Mouse (Mus musculus): Measurements from ENCODE around the gene Tmem121b.
A peak's percentile ranks its signal among the peaks of the same experiment; 100 is the strongest.

GRCm38 (mm10) chr6:120542061-120542460 is 48.5 kb upstream of the Tmem121b start:
- TF ChIP-seq POLR2A (IDR thresholded peaks at IDR 0.05; ENCODE audit: insufficient read depth, low read length): no peak
- peak; percentile 7 for TF ChIP-seq CTCF (IDR thresholded peaks at IDR 0.05; ENCODE audit: low read depth, low read length)
- no peak for TF ChIP-seq EP300 (IDR thresholded peaks at IDR 0.05; ENCODE audit: insufficient read depth, low read depth, low read length)

Measured in ES-Bruce4 (cell line).